Mouse (Mus musculus) layer of hippocampus, postnatal 14 days (tissue): ENCODE measurements at regions not wholly inside any gene's neighbourhood (a gene's known extent, or its start where the extent isn't known, plus 50 kb on each side); places are given as distances from the start of the nearest gene placed in this dataset.
A peak's percentile ranks its signal among the peaks of the same experiment; 100 is the strongest.

Experiments used
- DNase-seq, 2 experiments: peaks; one replicate each; pipeline ENCODE4 v3.0.0; 2021 to 2022; ENCODE audit warnings: low spot score in 2 of 2, mixed read lengths in 1 of 2

- DNase-seq: no peak
These were observed 99.6 kb upstream of the Map4k3 start for GRCm38 (mm10) chr17:80827896-80828295.

GRCm38 (mm10) chr17:80827361-80827760 is 99.1 kb upstream of the Map4k3 start:
- DNase-seq: no peak

GRCm38 (mm10) chr17:80825971-80826730 is 97.9 kb upstream of the Map4k3 start:
- DNase-seq: no peak

- DNase-seq: peak in 1 of 2 experiments; percentile 23
These were observed 97.2 kb upstream of the Map4k3 start for GRCm38 (mm10) chr17:80825518-80825901.

- DNase-seq: no peak
These were observed 96.7 kb upstream of the Map4k3 start for GRCm38 (mm10) chr17:80824826-80825517.

- DNase-seq: no peak
These were observed 96.0 kb upstream of the Map4k3 start for GRCm38 (mm10) chr17:80824261-80824660.

- no peak for DNase-seq
These were observed 92.6 kb upstream of the Map4k3 start for GRCm38 (mm10) chr17:80820888-80821287.

- no peak for DNase-seq
These were observed 90.3 kb upstream of the Map4k3 start for GRCm38 (mm10) chr17:80818477-80819028.

GRCm38 (mm10) chr17:80815747-80816146 is 87.5 kb upstream of the Map4k3 start:
- no peak for DNase-seq

GRCm38 (mm10) chr17:80813194-80813593 is 84.9 kb upstream of the Map4k3 start:
- DNase-seq: no peak

GRCm38 (mm10) chr17:80809275-80809674 is 81.0 kb upstream of the Map4k3 start:
- no peak for DNase-seq

GRCm38 (mm10) chr17:80808069-80808468 is 79.8 kb upstream of the Map4k3 start:
- no peak for DNase-seq

- DNase-seq: no peak
These were observed 75.2 kb upstream of the Map4k3 start for GRCm38 (mm10) chr17:80803361-80803915.

GRCm38 (mm10) chr17:80802622-80803021 is 74.3 kb upstream of the Map4k3 start:
- DNase-seq: no peak

GRCm38 (mm10) chr17:80801991-80802390 is 73.7 kb upstream of the Map4k3 start:
- no peak for DNase-seq

- peak; percentile 79 to 85 for DNase-seq
These were observed 73.2 kb upstream of the Map4k3 start for GRCm38 (mm10) chr17:80801451-80801983.

GRCm38 (mm10) chr17:80800877-80801276 is 72.6 kb upstream of the Map4k3 start:
- no peak for DNase-seq

- DNase-seq: no peak
These were observed 72.2 kb upstream of the Map4k3 start for GRCm38 (mm10) chr17:80800454-80800853.

GRCm38 (mm10) chr17:80799061-80799460 is 70.8 kb upstream of the Map4k3 start:
- no peak for DNase-seq

- DNase-seq: no peak
These were observed 70.1 kb upstream of the Map4k3 start for GRCm38 (mm10) chr17:80798281-80798980.

- no peak for DNase-seq
These were observed 68.5 kb upstream of the Map4k3 start for GRCm38 (mm10) chr17:80796790-80797189.
